8 mouse cellular contexts compared by ENCODE assay signal in the genomic region with DNA sequence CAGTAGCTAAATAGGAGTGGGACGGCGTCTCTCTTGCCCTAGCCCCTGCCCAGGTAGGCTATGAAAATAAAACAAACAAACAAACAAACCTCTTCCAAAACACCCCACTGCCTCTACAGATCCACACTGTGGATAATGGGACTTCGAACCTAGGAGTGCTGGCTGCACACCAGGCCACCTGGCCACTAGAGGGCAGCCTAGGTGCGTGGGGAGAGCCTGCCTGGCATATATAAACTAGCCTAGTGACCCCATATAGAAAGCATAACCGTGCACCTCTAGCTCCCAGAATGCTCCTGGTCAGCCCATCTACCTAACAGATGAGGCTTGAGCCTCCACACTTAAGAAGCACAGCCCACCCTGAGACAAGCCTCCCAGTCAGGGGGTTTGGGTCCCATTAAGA. TPM values are rescaled to one million over a fixed set of nuclear protein-coding genes. Genes with fewer than 3 reads are reported as not detected.
DNase-seq lines count a peak whose midpoint lies in the region; ATAC-seq and TF ChIP-seq lines count a peak whose summit lies in the region.

No protein-coding gene starts in this region.

- peak; percentile 77 to 86 for DNase-seq in adrenal gland, postnatal 36 days
- DNase-seq in heart, postnatal 0 days (ENCODE audit: low spot score), result peak; percentile 80
- peak; percentile 77 for DNase-seq in kidney, postnatal 14 days
- DNase-seq in spleen, adult 2 months (ENCODE audit: low read depth in 1 of 2, low spot score in 2 of 2), result peak; percentile 18 to 74
- no peak for DNase-seq in layer of hippocampus, adult 9-11 months

- no peak for TF ChIP-seq EP300 in heart, postnatal 0 days (IDR thresholded peaks at IDR 0.05; ENCODE audit: low read depth)

- no peak overlapping the region for H3K4me2 ChIP-seq in embryonic facial prominence, embryonic 15.5 days (replicated peaks)
- no peak overlapping the region for H3K4me2 ChIP-seq in heart, postnatal 0 days (ENCODE audit: low read depth, low read length)

- no peaks in the 10 kb centered on the region for H3K36me3 ChIP-seq in E14TG2a.4 (ENCODE audit: insufficient read depth, low read length)
- no peaks in the 10 kb centered on the region for H3K36me3 ChIP-seq in embryonic facial prominence, embryonic 15.5 days
- no peaks in the 10 kb centered on the region for H3K36me3 ChIP-seq in heart, postnatal 0 days (replicated peaks; ENCODE audit: control insufficient read depth, insufficient read depth, low read length)
- no peaks in the 10 kb centered on the region for H3K36me3 ChIP-seq in spleen, adult 2 months (ENCODE audit: control insufficient read depth, insufficient read depth, low read length)

- TF ChIP-seq CTCF in E14TG2a.4 (conservative IDR thresholded peaks at IDR 0.05; ENCODE audit: low read length), result peak; percentile 88
- peak; percentile 95 for TF ChIP-seq CTCF in heart, postnatal 0 days (IDR thresholded peaks at IDR 0.05; ENCODE audit: low read depth)
- peak; percentile 92; the same call in 1 of the 2 replicates for TF ChIP-seq CTCF in spleen, adult 2 months (IDR thresholded peaks at IDR 0.05; ENCODE audit: extremely low read depth, insufficient read depth, insufficient read length, insufficient replicate concordance)

- peaks cover 16% of the 10 kb centered on the region for H3K27me3 ChIP-seq in E14TG2a.4 (ENCODE audit: insufficient read depth, low read length)
- H3K27me3 ChIP-seq in embryonic facial prominence, embryonic 15.5 days, result no peaks in the 10 kb centered on the region
- H3K27me3 ChIP-seq in heart, postnatal 0 days (ENCODE audit: control insufficient read depth, insufficient read depth, low read length), result no peaks in the 10 kb centered on the region
- no peaks in the 10 kb centered on the region for H3K27me3 ChIP-seq in spleen, adult 2 months (ENCODE audit: control insufficient read depth, insufficient read depth, low read length)

- no peak for TF ChIP-seq POLR2A in spleen, adult 2 months (IDR thresholded peaks at IDR 0.05; ENCODE audit: low read depth, low read length)

- ATAC-seq in embryonic facial prominence, embryonic 15.5 days (ENCODE audit: insufficient number of reproducible peaks, low FRiP score, low TSS enrichment, low read depth), result 0 out of 2 replicates have a peak, but pooled peaks have one; percentile 34
- peak; percentile 64 for ATAC-seq in heart, postnatal 0 days (ENCODE audit: insufficient read depth, low read depth)
- peak; percentile 79 for ATAC-seq in megakaryocyte, adult 5-6 weeks (ENCODE audit: poor library complexity, severe bottlenecking)

- no peaks in the 10 kb centered on the region for H3K9me3 ChIP-seq in E14TG2a.4 (ENCODE audit: low read length)
- no peaks in the 10 kb centered on the region for H3K9me3 ChIP-seq in embryonic facial prominence, embryonic 15.5 days (replicated peaks)
- no peaks in the 10 kb centered on the region for H3K9me3 ChIP-seq in heart, postnatal 0 days (replicated peaks; ENCODE audit: control insufficient read depth, low read length)

- WGBS in embryonic facial prominence, embryonic 15.5 days, result 46% methylated on average over 5 of the region's 5 CpGs
- 46% methylated on average over 5 of the region's 5 CpGs for WGBS in heart, postnatal 0 days
- WGBS in spleen, adult 2 months, result 52% methylated on average over 5 of the region's 5 CpGs

- peaks cover 15% of the 10 kb centered on the region for H3K4me1 ChIP-seq in E14TG2a.4 (replicated peaks; ENCODE audit: low read depth, low read length)
- peaks cover 28% of the 10 kb centered on the region for H3K4me1 ChIP-seq in embryonic facial prominence, embryonic 15.5 days
- H3K4me1 ChIP-seq in heart, postnatal 0 days (ENCODE audit: control insufficient read depth, insufficient read depth), result peaks cover 22% of the 10 kb centered on the region
- no peaks in the 10 kb centered on the region for H3K4me1 ChIP-seq in spleen, adult 2 months (ENCODE audit: control insufficient read depth, insufficient read depth, insufficient read length)

- H3K4me3 ChIP-seq in E14TG2a.4 (replicated peaks; ENCODE audit: low read length), result no peak overlapping the region
- H3K4me3 ChIP-seq in embryonic facial prominence, embryonic 15.5 days (replicated peaks), result no peak overlapping the region
- H3K4me3 ChIP-seq in heart, postnatal 0 days (ENCODE audit: low read depth, low read length), result no peak overlapping the region
- H3K4me3 ChIP-seq in spleen, adult 2 months (ENCODE audit: extremely low read depth, insufficient read depth, insufficient read length), result no peak overlapping the region

- no peak overlapping the region for H3K27ac ChIP-seq in embryonic facial prominence, embryonic 15.5 days (replicated peaks)
- peak overlapping the region; percentile 86 for H3K27ac ChIP-seq in heart, postnatal 0 days (ENCODE audit: low read depth)
- H3K27ac ChIP-seq in spleen, adult 2 months (ENCODE audit: insufficient read depth, low read length), result no peak overlapping the region

- H3K9ac ChIP-seq in embryonic facial prominence, embryonic 15.5 days, result no peak overlapping the region
- no peak overlapping the region for H3K9ac ChIP-seq in heart, postnatal 0 days (replicated peaks; ENCODE audit: low read depth, low read length)

RNA-seq across cellular contexts. Expression of gene Noxa1, which starts 32.3 kb away (rescaled TPM):
- not detected for total RNA-seq in adrenal gland, postnatal 36 days (2021)
- 0.37 and 0.39 TPM in 2 replicates for polyA plus RNA-seq in embryonic facial prominence, embryonic 15.5 days (2015; fragmentation: Nextera tagmentation; extraction: Ambion mirVana)
- not detected in 2 replicates for total RNA-seq in heart, postnatal 0 days (2014; rRNA removed; ENCODE audit: low replicate concordance)
- polyA plus RNA-seq in heart, postnatal 0 days (2015; fragmentation: Nextera tagmentation; extraction: Ambion mirVana), result not detected in 2 replicates
- total RNA-seq in megakaryocyte, adult 5-6 weeks (2015), result not detected in 2 replicates
- total RNA-seq in megakaryocyte, adult 5-6 weeks (2017), result not detected in 2 replicates
- 0.21 and 0.25 TPM in 2 replicates for polyA plus RNA-seq in spleen, adult 2 months (2012; rRNA removed)

RNA-seq across cellular contexts. Expression of gene Entpd8, which starts 47.1 kb away (rescaled TPM):
- not detected for total RNA-seq in adrenal gland, postnatal 36 days (2021)
- not detected in 2 replicates for polyA plus RNA-seq in embryonic facial prominence, embryonic 15.5 days (2015; fragmentation: Nextera tagmentation; extraction: Ambion mirVana)
- total RNA-seq in heart, postnatal 0 days (2014; rRNA removed; ENCODE audit: low replicate concordance), result not detected in 2 replicates
- polyA plus RNA-seq in heart, postnatal 0 days (2015; fragmentation: Nextera tagmentation; extraction: Ambion mirVana), result not detected in 2 replicates
- not detected in 2 replicates for total RNA-seq in megakaryocyte, adult 5-6 weeks (2015)
- not detected in 2 replicates for total RNA-seq in megakaryocyte, adult 5-6 weeks (2017)
- polyA plus RNA-seq in spleen, adult 2 months (2012; rRNA removed), result 0.05 and 0.14 TPM in 2 replicates

RNA-seq across cellular contexts. Expression of gene Nrarp, which starts 53.4 kb away (rescaled TPM):
- total RNA-seq in adrenal gland, postnatal 36 days (2021), result 1 to 10 TPM; 2.1 to 2.3 TPM
- polyA plus RNA-seq in embryonic facial prominence, embryonic 15.5 days (2015; fragmentation: Nextera tagmentation; extraction: Ambion mirVana), result 26.8 and 26.9 TPM in 2 replicates
- total RNA-seq in heart, postnatal 0 days (2014; rRNA removed; ENCODE audit: low replicate concordance), result 34.1 and 38.1 TPM in 2 replicates
- polyA plus RNA-seq in heart, postnatal 0 days (2015; fragmentation: Nextera tagmentation; extraction: Ambion mirVana), result 8.8 and 9.6 TPM in 2 replicates
- 1.1 TPM in 1 of 2 replicates, not detected in the other for total RNA-seq in megakaryocyte, adult 5-6 weeks (2015)
- total RNA-seq in megakaryocyte, adult 5-6 weeks (2017), result 0.22 and 0.28 TPM in 2 replicates
- polyA plus RNA-seq in spleen, adult 2 months (2012; rRNA removed), result 8.0 and 13.8 TPM in 2 replicates

Comparison
In these comparisons a context has a peak if more than half of its experiments do, and no peak if none do; other contexts are left out.
1. RNA of gene Nrarp, which starts 53.4 kb away (total RNA-seq): 34.1 to 38.1 TPM in heart, postnatal 0 days; 2.1 to 2.3 TPM in adrenal gland, postnatal 36 days and 0.22 to 1.1 TPM in megakaryocyte, adult 5-6 weeks; every median in the first group is over 10 times any median in the second.
2. Peak in every context shown above with its lines, with median percentiles within 50 percentile points of each other: CTCF ChIP-seq and ATAC-seq.